In the genomic region with DNA sequence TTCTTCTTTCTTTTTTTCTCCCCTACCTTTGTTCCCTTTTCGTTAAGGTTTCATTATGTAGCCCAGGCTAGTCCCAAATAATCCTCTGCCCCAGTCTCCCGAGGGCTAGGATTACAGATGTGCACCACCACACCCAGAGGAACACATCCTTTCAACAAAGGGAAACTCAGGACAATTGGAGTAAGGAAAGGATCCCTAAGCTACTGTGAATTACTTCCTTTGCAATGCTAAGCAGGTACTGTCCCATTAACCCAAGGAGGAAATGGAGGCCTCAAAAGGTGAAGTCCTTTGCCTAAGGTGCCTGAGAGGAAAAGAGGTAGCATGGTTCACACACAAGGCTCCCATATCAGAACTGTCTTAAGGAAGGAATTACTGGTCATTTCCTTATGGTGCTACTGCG, we compare ENCODE assay signal across 22 mouse cellular contexts.
DNase-seq lines count a peak whose midpoint lies in the region; TF ChIP-seq lines count a peak whose summit lies in the region.
"Had no signal": no experiment of that assay in that cellular context is flagged by ENCODE, and none has a peak within 500 bp of the region (broad histone marks: within the 10 kb centered on the region; RNA-seq: fewer than 3 reads in every experiment).

No protein-coding gene starts in this region.

- peak overlapping the region; percentile 79 for H3K27ac ChIP-seq in gastrocnemius, adult 2 months
- H3K27ac ChIP-seq: embryonic facial prominence, embryonic 13.5 days; embryonic facial prominence, embryonic 15.5 days; forebrain, embryonic 13.5 days; forebrain, embryonic 15.5 days had no signal

- TF ChIP-seq CTCF in gastrocnemius, adult 2 months (IDR thresholded peaks at IDR 0.05), result no peak

- DNase-seq in gastrocnemius, adult 2 months, result no peak
- no peak for DNase-seq in gastrocnemius, postnatal 10 days
- peak; percentile 94 for DNase-seq in ES-CJ7 (ENCODE audit: low read depth, low spot score)
- peak; percentile 80 for DNase-seq in R1 (ENCODE audit: low read depth, low spot score)
- peak; percentile 75 for DNase-seq in ZHBTc4 (ENCODE audit: low read depth, low spot score)
- no peak for DNase-seq in lung, postnatal 14 days
- no peak for DNase-seq in urinary bladder, postnatal 14 days (ENCODE audit: low spot score)
- no peak for DNase-seq in cerebellum, adult 11-12 months
- DNase-seq: adrenal gland, adult 8-10 months; adrenal gland, postnatal 14 days; B cell, adult 2 months; cerebellum, adult 18-20 months; cerebellum, adult 8-10 months; cerebellum, adult 9-11 months; cerebellum, postnatal 14 days; cerebellum, postnatal 36 days; embryo, embryonic 11 days; forebrain, postnatal 0 days had no signal

- no peak overlapping the region for H3K4me3 ChIP-seq in gastrocnemius, adult 2 months
- H3K4me3 ChIP-seq: embryonic facial prominence, embryonic 13.5 days; embryonic facial prominence, embryonic 15.5 days; forebrain, embryonic 13.5 days; forebrain, embryonic 15.5 days had no signal

- intact Hi-C loops in gastrocnemius, adult 2 months (cut with DNase I), result loop anchor here (5.0 kb wide), 1 partner anchor 157 kb away; the partner anchor contains the start of gene En1

Comparison
In these comparisons a context has a peak if more than half of its experiments do, and no peak if none do; other contexts are left out.
1. DNase-seq: peak in ES-CJ7 (single experiment), R1 (single experiment) and ZHBTc4 (single experiment); none in gastrocnemius, adult 2 months (single experiment), gastrocnemius, postnatal 10 days (single experiment), lung, postnatal 14 days (single experiment), urinary bladder, postnatal 14 days (single experiment) and cerebellum, adult 11-12 months (single experiment).